Mouse (Mus musculus): Measurements from ENCODE around the gene Sipa1l1. TPM values are rescaled to one million over a fixed set of nuclear protein-coding genes. Genes with fewer than 3 reads are reported as not detected.

The Sipa1l1 gene
- polyA plus RNA-seq, 1 experiment, result 34.0 TPM

DNA sequence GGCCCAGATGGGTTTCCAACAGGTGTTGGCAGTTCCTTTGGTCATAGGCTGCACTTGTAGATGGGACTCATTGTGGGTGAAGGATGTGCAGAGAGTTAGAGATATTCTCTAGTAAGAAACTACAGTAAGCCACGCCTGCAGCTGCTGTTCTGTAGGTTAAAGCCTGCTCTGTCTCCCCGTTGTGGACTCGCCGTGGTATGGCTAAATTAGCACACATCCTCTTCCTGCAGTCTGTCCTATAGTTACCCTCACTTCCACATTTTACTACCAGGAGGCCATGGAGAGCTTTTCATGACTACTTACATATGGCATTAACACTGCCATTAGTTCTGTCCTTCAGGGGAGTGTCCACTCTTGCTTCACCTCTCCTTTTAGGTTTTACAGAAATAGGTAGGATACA, 232.3 kb downstream of the Sipa1l1 start:
- Histone ChIP-seq H3K36me3 (ENCODE audit: control insufficient read depth, insufficient read depth, low read length) (peaks cover 1% of the 10 kb centered on the region), H3K4me3 (ENCODE audit: insufficient read depth, low read depth, low read length) (no peak overlapping the region), H3K27ac (ENCODE audit: insufficient read depth, low read depth, low read length) (no peak overlapping the region), H3K27me3 (replicated peaks; ENCODE audit: control insufficient read depth, insufficient read depth, low read length) (no peaks in the 10 kb centered on the region), H3K4me1 (ENCODE audit: control insufficient read depth, insufficient read depth, low read length) (peaks cover 11% of the 10 kb centered on the region)
- no peak for DNase-seq
- WGBS, result 74% methylated on average over 4 of the region's 4 CpGs
- no peak for TF ChIP-seq CTCF (conservative IDR thresholded peaks at IDR 0.05; ENCODE audit: insufficient read depth, insufficient read length, low read depth, low read length)
- TF ChIP-seq POLR2A (IDR thresholded peaks at IDR 0.05; ENCODE audit: low read depth, low read length), result no peak

DNA sequence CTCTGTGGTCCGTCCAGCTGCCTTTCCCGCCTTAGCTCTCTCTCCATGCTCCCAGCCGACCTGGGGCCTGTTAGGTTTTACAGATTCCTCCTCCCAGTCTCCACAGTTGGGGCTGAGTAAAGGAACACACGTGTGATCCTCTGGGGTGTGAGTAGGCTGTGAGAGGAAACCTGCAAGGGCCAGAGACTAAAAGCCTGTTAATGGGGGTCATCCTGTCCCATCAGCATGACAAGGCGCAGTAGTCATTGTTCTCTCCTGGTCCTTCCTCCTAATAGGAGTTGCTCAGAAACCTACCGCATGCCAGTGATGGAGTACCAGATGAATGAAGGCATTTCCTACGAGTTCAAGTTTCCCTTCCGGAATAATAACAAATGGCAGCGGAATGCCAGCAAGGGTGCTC, 233.5 kb downstream of the Sipa1l1 start:
- Histone ChIP-seq H3K27ac (ENCODE audit: insufficient read depth, low read depth, low read length) (no peak overlapping the region), H3K4me3 (ENCODE audit: insufficient read depth, low read depth, low read length) (no peak overlapping the region), H3K36me3 (ENCODE audit: control insufficient read depth, insufficient read depth, low read length) (peaks cover 1% of the 10 kb centered on the region), H3K4me1 (ENCODE audit: control insufficient read depth, insufficient read depth, low read length) (peaks cover under 1% of the 10 kb centered on the region; the same call in 1 of the 2 replicates), H3K27me3 (replicated peaks; ENCODE audit: control insufficient read depth, insufficient read depth, low read length) (no peaks in the 10 kb centered on the region)
- no peak for DNase-seq
- 80% methylated on average over 9 of the region's 9 CpGs for WGBS
- TF ChIP-seq POLR2A (IDR thresholded peaks at IDR 0.05; ENCODE audit: low read depth, low read length), result no peak

DNA sequence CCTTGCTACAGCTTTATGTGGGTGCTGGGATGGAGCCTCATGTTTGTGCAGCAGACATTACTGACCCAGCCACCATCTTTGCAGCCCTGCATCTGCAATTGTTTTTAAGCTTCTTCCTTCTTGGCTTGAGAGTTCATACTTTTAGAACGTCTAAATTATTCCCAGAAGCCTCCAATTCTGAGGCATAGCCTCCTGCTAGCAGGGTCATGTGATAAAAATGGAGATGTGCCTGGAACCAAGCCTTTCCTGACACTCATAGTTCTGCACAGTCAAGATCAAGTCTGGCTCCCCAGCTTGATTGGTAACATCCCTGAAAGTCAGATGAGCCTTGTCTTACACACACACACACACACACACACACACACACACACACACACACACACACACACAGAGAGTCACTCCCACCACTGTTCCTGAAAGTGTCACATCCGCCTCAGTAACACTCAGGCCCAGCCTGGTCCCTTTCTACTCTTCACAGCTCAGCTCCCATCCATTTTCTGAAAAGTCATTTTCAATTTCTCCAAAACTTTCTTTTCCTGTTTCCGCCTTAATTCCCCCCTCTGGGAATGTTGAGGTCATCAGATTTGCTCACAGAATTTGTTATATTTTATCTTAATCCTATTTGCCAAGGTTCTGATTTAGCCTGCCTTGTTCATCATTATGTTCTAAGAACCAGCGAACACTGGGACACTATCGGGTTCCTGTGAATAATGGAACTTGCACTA, 238.6 kb downstream of the Sipa1l1 start:
- no peak overlapping the region for H3K4me3 ChIP-seq (ENCODE audit: insufficient read depth, low read depth, low read length)
- peaks cover 1% of the 10 kb centered on the region for H3K36me3 ChIP-seq (ENCODE audit: control insufficient read depth, insufficient read depth, low read length)
- peak; percentile 33 for DNase-seq
- no peak for TF ChIP-seq POLR2A (IDR thresholded peaks at IDR 0.05; ENCODE audit: low read depth, low read length)
- no peak for TF ChIP-seq CTCF (conservative IDR thresholded peaks at IDR 0.05; ENCODE audit: insufficient read depth, insufficient read length, low read depth, low read length)
- 64% methylated on average over 5 of the region's 5 CpGs for WGBS
- H3K27me3 ChIP-seq (replicated peaks; ENCODE audit: control insufficient read depth, insufficient read depth, low read length), result no peaks in the 10 kb centered on the region
- peaks cover 8% of the 10 kb centered on the region for H3K4me1 ChIP-seq (ENCODE audit: control insufficient read depth, insufficient read depth, low read length)
- peak overlapping the region; percentile 39 for H3K27ac ChIP-seq (ENCODE audit: insufficient read depth, low read depth, low read length)

DNA sequence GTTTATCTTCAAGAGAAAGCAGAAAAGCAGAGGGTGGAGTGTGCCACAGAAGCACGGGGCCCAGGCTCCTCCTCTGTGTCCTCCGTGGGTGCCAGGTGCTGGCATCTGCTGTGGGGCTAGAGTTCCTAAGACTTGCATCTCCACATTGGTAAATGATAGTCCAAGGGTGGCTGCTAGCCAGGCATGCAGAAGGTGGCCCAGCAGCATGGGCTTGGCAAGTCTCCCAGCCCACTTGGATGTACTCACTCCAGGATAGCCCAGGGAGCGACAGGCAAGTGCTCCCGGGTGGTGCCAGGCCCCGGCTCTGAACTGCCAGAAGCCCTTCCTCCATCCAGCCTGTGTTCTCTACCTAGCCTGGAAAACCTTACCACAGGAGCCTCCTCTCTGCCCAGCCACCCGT, 239.4 kb downstream of the Sipa1l1 start:
- Histone ChIP-seq H3K27ac (ENCODE audit: insufficient read depth, low read depth, low read length) (no peak overlapping the region), H3K27me3 (replicated peaks; ENCODE audit: control insufficient read depth, insufficient read depth, low read length) (no peaks in the 10 kb centered on the region), H3K36me3 (ENCODE audit: control insufficient read depth, insufficient read depth, low read length) (peaks cover 1% of the 10 kb centered on the region), H3K4me1 (ENCODE audit: control insufficient read depth, insufficient read depth, low read length) (peaks cover 11% of the 10 kb centered on the region), H3K4me3 (ENCODE audit: insufficient read depth, low read depth, low read length) (no peak overlapping the region)
- DNase-seq, result peak; percentile 95
- no peak for TF ChIP-seq CTCF (conservative IDR thresholded peaks at IDR 0.05; ENCODE audit: insufficient read depth, insufficient read length, low read depth, low read length)
- TF ChIP-seq POLR2A (IDR thresholded peaks at IDR 0.05; ENCODE audit: low read depth, low read length), result no peak
- 43% methylated on average over 6 of the region's 6 CpGs for WGBS

DNA sequence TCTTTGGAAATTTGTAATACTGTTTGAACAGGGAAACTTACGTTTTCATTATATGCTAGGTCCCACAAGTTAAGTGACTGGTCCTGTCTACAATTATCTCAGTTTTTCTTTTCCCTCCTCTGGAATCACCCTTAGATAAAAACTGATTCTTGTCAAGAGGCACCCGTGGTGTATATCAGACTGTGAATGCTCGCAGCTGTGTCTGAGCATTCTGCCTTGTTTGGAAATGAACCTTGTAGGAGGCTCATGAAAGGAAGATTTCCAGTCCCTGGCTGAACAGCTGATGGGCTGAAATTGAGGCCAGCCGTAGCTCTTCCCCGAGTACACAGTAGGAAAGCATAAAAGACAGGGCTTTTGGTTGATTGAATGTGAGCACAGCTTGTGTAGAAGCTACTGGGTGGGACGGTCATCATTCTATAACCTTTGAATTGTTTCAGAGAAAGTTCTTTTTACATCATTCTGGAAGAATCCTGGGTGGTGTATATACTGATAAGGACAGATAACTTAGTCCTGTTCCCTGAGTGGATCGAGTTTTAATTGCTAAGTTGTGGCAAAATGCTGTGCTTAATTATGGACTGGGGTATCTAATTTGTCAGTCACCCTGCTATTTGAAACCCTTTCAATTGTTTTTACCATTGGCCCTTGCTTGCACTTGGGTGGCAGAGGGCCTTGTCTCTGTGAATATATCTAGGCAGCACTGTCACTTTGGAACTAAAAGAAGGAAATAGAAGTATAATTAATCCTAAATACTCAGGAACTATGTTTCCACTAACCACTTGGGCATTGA, 240.8 kb downstream of the Sipa1l1 start:
- no peak for DNase-seq
- Histone ChIP-seq H3K4me3 (ENCODE audit: insufficient read depth, low read depth, low read length) (no peak overlapping the region), H3K27ac (ENCODE audit: insufficient read depth, low read depth, low read length) (no peak overlapping the region), H3K4me1 (ENCODE audit: control insufficient read depth, insufficient read depth, low read length) (peaks cover 11% of the 10 kb centered on the region), H3K36me3 (ENCODE audit: control insufficient read depth, insufficient read depth, low read length) (no peaks in the 10 kb centered on the region), H3K27me3 (replicated peaks; ENCODE audit: control insufficient read depth, insufficient read depth, low read length) (no peaks in the 10 kb centered on the region)
- TF ChIP-seq POLR2A (IDR thresholded peaks at IDR 0.05; ENCODE audit: low read depth, low read length) (no peak), CTCF (conservative IDR thresholded peaks at IDR 0.05; ENCODE audit: insufficient read depth, insufficient read length, low read depth, low read length) (no peak)
- WGBS, result 77% methylated on average over 7 of the region's 7 CpGs

DNA sequence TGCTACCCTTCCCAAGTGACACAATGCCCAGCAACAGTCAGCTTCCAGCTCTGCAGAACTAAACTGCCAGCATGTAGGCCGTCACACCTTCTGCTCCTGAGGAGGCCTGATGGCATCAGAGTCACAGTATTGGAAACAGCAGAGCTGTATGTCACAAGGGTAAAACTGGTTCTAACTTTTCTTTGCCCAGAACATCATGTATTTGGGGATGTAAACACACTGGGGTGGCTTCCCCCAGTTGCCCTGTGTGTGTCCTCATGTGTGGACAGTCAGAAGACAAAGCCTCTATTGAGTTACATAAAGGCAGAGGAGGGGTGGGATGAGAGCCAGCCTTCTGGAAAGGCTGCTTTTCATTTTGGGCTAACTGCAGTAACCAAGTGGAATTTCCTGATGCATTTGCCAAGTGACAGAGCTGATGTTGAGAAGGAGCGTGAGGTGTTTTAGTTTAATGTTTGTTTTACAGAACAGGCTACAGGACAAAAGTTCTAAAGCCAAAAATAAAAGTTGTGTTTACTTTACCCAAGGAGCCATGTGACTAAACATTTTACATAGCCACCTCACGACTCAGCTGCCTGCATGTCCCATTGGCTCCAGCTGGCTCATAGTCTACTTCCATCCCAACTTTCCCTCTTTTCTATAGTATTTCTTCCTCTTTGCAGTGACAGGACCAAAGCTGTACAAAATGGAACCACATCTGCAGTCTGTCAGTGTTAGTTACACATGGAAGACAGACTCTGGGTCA, 243.3 kb downstream of the Sipa1l1 start:
- WGBS, result 25% methylated on average over 3 of the region's 3 CpGs

More for the DNA sequence above, 243.3 kb downstream of the Sipa1l1 start:
- Histone ChIP-seq H3K36me3 (ENCODE audit: control insufficient read depth, insufficient read depth, low read length) (no peaks in the 10 kb centered on the region), H3K4me3 (ENCODE audit: insufficient read depth, low read depth, low read length) (no peak overlapping the region), H3K4me1 (ENCODE audit: control insufficient read depth, insufficient read depth, low read length) (peaks cover 11% of the 10 kb centered on the region), H3K27ac (ENCODE audit: insufficient read depth, low read depth, low read length) (peak overlapping the region; percentile 94), H3K27me3 (replicated peaks; ENCODE audit: control insufficient read depth, insufficient read depth, low read length) (no peaks in the 10 kb centered on the region)
- DNase-seq, result peak; percentile 76
- TF ChIP-seq CTCF (conservative IDR thresholded peaks at IDR 0.05; ENCODE audit: insufficient read depth, insufficient read length, low read depth, low read length), result no peak
- no peak for TF ChIP-seq POLR2A (IDR thresholded peaks at IDR 0.05; ENCODE audit: low read depth, low read length)

All from kidney, adult 2 months (tissue).